Mouse (Mus musculus) NIH3T3 (cell line): Measurements from ENCODE around the gene Kcnk13.

Experiments used
- DNase-seq: peaks from one replicate; pipeline ENCODE4 v3.0.0-alpha.2; 2012; ENCODE audit warnings: low read depth

The Kcnk13 gene

GRCm38 (mm10) chr12:100089265-100089664 is 125.0 kb downstream of the Kcnk13 start:
- DNase-seq: no peak

- no peak for DNase-seq
Observed at GRCm38 (mm10) chr12:100090750-100091149, 126.5 kb downstream of the Kcnk13 start.

GRCm38 (mm10) chr12:100093046-100093445 is 128.7 kb downstream of the Kcnk13 start:
- DNase-seq: peak; percentile 50

GRCm38 (mm10) chr12:100099971-100100706 is 135.8 kb downstream of the Kcnk13 start:
- no peak for DNase-seq

GRCm38 (mm10) chr12:100100707-100101030 is 136.4 kb downstream of the Kcnk13 start:
- DNase-seq: no peak

GRCm38 (mm10) chr12:100101651-100102050 is 137.4 kb downstream of the Kcnk13 start:
- no peak for DNase-seq

GRCm38 (mm10) chr12:100104530-100104929 is 140.2 kb downstream of the Kcnk13 start:
- DNase-seq: no peak

- DNase-seq: peak; percentile 89
Observed at GRCm38 (mm10) chr12:100106275-100106895, 142.1 kb downstream of the Kcnk13 start.

GRCm38 (mm10) chr12:100107436-100107835 is 143.1 kb downstream of the Kcnk13 start:
- no peak for DNase-seq

- peak; percentile 93 for DNase-seq
Observed at GRCm38 (mm10) chr12:100109986-100110696, 145.8 kb downstream of the Kcnk13 start, which contains the start of gene Psmc1. Gene Psmc1 (plus strand): TSS chr12:100110154.
